Mouse (Mus musculus) layer of hippocampus, postnatal 25 days (tissue): Measurements from ENCODE around the gene Rtl10. TPM values are rescaled to one million over a fixed set of nuclear protein-coding genes. Genes with fewer than 3 reads are reported as not detected.
A peak's percentile ranks its signal among the peaks of the same experiment; 100 is the strongest.

Source experiments
- DNase-seq, 2 experiments: peaks; one replicate each; pipeline ENCODE4 v3.0.0; 2022; ENCODE audit warnings: mixed read lengths in 2 of 2, low spot score in 1 of 2; ENCODE audit errors: extremely low spot score in 1 of 2
- total RNA-seq, 2 experiments: library from RNA; stranded (reverse); gene quantifications; 2 replicates each; pipeline ENCODE4 v1.2.3; 2021

The Rtl10 gene
- total RNA-seq: 1 to 10 TPM; 7.9 to 8.7 TPM

GRCm38 (mm10) chr16:18498558-18498990 is at the start of gene Rtl10, which contains the start of gene Gnb1l:
TSS of gene Rtl10 (plus strand) at chr16:18498901.
TSS of gene Gnb1l (plus strand) at chr16:18498713.
- DNase-seq: peak; percentile 92 to 95

DNA sequence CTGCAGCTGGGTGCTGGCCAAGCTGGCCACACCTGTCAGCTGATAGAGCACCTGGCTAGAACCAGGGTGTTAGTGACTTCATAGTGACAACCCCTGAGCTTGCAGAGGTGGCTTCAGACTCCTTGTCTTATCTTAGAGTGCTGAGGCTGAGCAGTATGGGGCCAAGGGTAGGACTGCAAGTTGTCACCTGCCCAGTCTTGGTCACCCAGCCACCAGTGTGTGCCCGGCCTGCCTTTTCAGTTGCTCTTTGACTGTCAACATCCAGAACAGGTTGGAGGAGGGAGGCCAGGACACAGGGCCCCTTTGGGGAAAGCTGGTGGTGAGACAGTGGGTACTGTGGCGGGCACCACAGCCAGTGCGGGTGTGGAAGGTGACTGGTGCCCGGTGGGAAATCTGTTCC is 49.7 kb upstream of the Rtl10 start:
- DNase-seq: no peak

DNA sequence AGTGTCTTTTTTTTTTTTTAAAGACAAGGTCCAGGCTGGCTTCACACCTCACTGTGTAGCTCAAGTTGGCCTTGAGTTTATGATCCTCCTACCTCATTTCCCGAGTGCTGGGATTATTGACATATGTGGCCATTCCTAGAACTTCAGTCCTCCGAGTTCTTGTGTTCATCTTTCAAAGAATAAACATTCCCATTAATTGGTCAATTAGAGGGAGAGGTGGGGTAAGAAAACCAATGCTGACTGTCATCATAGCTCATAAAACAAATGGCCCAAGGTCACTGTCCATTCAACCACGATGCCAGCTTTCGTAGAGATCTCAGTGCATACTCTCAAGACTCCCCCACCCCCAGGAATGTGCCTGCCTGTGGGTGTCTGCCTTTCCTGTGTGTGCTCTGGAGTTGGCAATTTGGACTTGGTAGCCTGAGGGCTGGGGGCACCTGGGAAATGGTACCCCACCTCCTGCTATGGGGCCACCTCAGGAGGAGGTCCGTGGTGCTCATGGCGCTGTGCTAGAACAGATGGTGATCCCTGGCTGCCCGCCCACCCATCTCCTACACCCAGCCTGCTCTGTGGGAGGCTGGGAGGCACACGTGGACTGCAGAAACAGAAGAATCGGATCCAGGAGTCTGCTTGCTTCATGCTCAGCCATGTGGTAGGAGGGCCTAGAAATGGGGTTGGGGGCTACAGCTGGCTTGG is 47.1 kb upstream of the Rtl10 start:
- DNase-seq: peak; percentile 53 to 61

- peak in 1 of 2 experiments; percentile 22 for DNase-seq
Observed at GRCm38 (mm10) chr16:18452361-18452862, 46.3 kb upstream of the Rtl10 start.

DNA sequence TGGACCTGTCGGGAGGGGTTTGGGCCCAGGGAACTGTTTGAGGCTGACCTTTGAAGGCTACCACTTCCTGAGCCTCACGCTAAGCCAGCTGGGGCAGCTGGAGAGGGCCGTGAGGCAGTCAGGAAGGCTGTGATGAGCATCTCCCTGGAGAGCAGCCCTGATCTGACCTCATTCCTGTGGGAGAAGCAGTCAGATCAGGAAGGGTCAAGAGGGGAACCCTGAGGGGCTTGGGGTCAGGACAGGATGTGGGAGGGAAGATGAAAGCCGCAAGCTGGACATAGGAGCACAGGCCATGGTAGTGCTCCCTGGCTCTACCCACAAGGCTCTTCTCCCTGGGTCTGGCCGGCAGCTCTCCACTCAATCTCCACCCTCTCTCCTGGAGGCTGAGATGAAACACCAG is 44.9 kb upstream of the Rtl10 start:
- no peak for DNase-seq

GRCm38 (mm10) chr16:18455407-18455806 is 43.3 kb upstream of the Rtl10 start:
- no peak for DNase-seq

DNA sequence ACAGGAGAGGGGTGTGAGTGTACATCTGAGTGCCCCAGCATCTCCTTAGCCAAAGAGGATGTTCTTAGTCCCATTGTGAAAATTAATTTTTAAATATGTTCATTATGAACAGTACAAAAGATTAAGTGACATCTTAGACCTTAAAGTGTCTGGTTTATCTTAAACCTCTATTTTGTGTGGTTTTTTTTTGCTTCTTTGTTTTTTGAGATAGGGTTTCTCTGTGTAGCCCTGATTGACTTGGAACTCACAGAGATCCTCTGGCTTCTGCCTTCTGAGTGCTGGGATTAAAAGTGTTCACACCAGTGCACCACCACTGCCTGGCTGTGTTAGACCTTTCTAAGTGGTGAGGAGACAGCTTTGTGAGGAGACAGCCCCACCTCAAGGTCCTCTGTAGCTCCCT is 40.0 kb upstream of the Rtl10 start:
- DNase-seq: no peak

DNA sequence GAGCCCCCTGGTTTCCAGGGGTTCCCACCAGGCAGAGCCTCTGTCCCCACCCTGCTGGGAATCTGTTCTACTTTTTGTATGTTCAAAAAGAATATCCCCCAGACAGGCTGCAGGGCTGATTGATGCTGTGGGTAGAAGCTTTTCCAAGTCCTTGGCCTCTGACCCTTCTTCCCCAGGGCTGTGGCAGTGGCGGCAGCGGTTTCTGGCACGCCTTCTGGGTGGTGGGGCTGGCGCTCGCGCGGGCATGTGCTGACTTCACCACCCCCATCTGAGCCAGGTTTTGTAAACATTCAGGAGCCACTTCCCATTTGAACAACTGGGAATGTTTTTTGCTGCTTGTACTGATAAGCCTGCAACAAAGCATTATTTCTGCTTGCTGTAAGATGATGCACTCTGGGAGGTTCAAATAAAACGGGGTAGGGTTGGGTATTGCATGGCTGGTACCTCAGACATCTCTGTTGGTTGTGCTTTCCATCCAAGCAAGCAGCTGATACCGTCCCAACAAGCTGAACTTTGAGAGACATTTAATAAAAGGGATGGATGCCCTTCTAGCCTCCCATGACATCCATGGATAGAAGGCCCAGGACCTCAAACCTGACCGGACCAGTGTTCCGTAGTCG is 39.3 kb upstream of the Rtl10 start:
- DNase-seq: no peak

DNA sequence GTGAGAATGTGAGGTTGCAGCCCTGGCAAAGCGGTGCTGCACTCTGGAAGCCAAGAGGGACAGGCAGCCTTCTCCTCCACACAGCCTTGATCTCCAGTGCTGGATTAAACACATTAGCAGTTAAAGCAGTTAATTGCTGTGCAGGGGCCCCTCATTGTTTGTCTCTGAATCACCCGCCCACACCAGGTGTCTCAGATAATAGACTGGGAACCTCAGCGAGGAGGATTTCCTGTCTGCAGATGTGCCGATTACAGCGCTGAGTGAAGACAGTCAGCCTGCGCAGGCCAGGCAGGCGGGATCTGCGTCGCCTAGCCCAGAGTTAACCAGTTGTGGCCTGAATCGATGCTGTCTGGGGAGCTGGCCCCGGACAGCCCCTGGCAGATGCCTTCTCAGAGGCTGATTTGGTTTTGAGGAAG is 38.7 kb upstream of the Rtl10 start:
- peak in 1 of 2 experiments; percentile 20 for DNase-seq

- DNase-seq: no peak
Observed at GRCm38 (mm10) chr16:18460826-18461225, 37.9 kb upstream of the Rtl10 start.

DNA sequence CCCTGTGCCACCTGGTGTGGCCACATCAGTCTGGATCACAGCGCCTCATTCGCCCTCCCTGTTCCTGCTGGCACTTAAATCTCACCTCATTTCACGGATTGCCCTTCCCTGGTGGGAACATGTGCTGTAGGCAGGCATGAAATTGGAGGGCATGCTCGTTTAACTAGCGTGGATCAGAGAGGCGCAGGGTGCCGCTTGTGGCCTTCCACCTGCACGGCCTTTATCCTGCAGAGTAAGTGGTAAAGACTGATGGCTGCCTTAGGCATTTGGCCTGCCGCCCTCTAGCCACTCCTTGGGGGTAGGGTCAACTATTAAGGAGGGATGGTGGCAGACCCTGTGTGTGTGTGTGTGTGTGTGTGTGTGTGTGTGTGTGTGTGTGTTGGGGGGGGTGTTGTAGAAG is 36.7 kb upstream of the Rtl10 start:
- DNase-seq: no peak

DNA sequence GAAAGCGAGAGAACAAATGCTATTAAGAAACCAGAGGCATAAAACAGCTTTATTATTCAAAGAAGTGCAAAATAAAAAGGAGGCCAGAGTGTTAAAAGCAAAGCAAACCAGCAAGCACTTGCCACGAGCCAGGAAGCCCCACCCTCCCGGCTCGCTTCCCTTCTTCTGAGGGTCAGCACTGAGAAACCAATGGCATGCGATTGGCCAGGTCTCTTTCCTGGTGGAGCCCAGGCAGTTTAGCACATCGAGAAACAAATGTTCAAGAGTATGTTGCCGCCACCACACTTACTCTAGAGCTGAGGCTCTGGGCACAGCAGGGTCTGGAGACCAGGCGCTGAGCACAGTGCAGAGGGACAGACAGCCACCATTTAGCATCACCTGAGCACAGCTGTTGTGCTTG is 36.1 kb upstream of the Rtl10 start:
- no peak for DNase-seq

- DNase-seq: no peak
Observed at GRCm38 (mm10) chr16:18464271-18464670, 34.4 kb upstream of the Rtl10 start.

- no peak for DNase-seq
Observed at GRCm38 (mm10) chr16:18470829-18471228, 27.9 kb upstream of the Rtl10 start.

- no peak for DNase-seq
Observed at GRCm38 (mm10) chr16:18471381-18471955, 27.2 kb upstream of the Rtl10 start.

DNA sequence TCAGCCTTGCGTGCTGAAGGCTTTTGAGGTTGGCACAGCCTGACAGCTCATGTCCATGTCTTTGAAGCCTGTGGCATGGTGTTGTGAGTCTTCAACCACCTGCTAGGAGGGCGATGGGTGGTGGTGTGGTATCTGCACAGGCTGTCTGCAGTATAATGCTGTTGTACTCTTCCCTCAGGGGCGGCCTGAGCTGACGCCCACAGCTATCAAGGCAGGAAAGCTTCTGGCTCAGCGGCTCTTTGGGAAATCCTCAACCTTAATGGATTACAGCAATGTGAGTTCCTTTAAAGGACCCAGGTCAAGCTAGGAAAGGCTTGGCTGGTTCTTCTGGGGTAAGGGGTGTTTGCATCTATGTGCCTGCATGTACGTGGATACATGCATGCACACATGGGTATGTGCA is 26.7 kb upstream of the Rtl10 start:
- no peak for DNase-seq

GRCm38 (mm10) chr16:18472416-18472815 is 26.3 kb upstream of the Rtl10 start:
- DNase-seq: no peak

GRCm38 (mm10) chr16:18472976-18473375 is 25.7 kb upstream of the Rtl10 start:
- no peak for DNase-seq

DNA sequence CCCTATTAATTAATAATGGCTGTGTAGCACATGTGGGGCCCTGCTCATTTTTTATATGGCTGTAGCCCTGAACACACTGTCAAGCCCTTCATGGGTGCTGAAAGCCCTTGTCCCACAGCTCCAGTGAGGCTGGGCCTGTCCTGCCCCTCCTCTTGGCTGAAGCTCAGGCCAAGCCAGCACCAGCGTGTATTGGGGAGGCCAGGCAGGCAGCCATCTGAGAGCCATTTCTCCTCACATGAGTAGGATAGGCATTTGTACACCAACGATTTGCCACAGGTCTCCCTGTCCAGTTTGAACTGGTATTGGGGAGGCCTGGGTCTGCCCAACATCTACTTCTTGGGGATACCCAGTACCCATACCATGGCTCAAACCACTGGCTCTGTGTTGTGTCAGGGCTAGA is 24.7 kb upstream of the Rtl10 start:
- no peak for DNase-seq

DNA sequence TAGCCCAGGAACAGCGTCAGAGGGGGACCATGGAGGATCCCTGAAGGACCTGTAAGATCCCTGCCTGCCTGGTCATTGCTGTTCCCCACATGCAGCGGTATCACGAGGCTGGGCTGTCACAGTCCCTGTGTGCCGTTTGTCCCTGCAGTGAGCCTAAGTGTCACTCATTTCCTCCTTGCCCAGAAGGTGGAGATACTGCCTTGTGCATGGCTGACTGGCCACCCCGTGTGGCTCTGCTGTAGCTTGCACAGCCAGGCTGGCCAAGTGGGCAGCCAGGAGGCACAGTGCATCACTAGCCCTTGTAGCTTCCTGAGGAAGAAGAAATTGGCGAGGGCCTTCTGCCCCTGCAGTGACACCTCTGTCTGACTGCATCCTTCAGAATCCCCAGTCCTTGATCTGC is 20.7 kb upstream of the Rtl10 start:
- DNase-seq: no peak

DNA sequence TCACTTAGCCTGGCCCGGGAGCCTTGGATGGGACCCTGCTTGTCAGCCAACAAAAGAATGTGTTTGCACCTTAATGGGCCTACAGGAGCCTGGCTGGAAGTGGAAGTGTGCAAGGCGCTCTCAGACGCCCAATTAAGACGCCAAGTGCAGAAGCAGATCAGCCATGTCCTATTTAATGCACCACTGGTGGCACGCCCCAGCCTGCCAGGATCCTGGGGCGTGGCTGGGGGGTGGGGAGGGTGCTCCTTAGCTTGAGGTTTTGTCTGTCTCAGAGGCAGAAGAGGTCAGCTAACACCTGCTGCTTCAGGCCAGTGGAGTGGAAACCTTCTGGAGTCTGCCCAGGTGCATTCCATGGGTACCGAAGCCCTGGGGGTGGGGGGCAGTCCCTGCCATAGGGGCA is 19.0 kb upstream of the Rtl10 start:
- no peak for DNase-seq
